Comparison of ENCODE assay signal across 11 mouse cellular contexts in genomic region chr3:37201122-37201916, GRCm38 (mm10). TPM values are rescaled to one million over a fixed set of nuclear protein-coding genes. Genes with fewer than 3 reads are reported as not detected.
DNase-seq lines count a peak whose midpoint lies in the region; ATAC-seq and TF ChIP-seq lines count a peak whose summit lies in the region.
"Had no signal": no experiment of that assay in that cellular context is flagged by ENCODE, and none has a peak within 500 bp of the region (broad histone marks: within the 10 kb centered on the region; RNA-seq: fewer than 3 reads in every experiment).

No protein-coding gene starts in this region.

- ATAC-seq in hindbrain, embryonic 13.5 days (ENCODE audit: low FRiP score): no peak
- no peak for ATAC-seq in hindbrain, embryonic 12.5 days (ENCODE audit: low FRiP score)
- peak; percentile 71 for ATAC-seq in G1E (ENCODE audit: extremely low read depth, insufficient number of reproducible peaks, low FRiP score, poor library complexity, severe bottlenecking)
- ATAC-seq in liver, embryonic 14.5 days (ENCODE audit: insufficient read depth): peak; percentile 53; the same call in 1 of the 2 replicates
- no peak for ATAC-seq in megakaryocyte-erythroid progenitor cell, adult 5-6 weeks (replicated peaks; ENCODE audit: low FRiP score, low TSS enrichment, poor library complexity, severe bottlenecking)
- ATAC-seq: Patski had no signal

- H3K27ac ChIP-seq in hindbrain, embryonic 13.5 days: no peak overlapping the region
- no peak overlapping the region for H3K27ac ChIP-seq in hindbrain, embryonic 12.5 days
- H3K27ac ChIP-seq in liver, embryonic 14.5 days: no peak overlapping the region

- no peak for DNase-seq in G1E (ENCODE audit: low spot score)
- DNase-seq in embryo, embryonic 9.5 days (ENCODE audit: extremely low spot score): peak; percentile 19
- no peak for DNase-seq in liver, embryonic 14.5 days (ENCODE audit: low read depth in 3 of 3, low spot score in 3 of 3)
- DNase-seq in spleen, adult 12 weeks (ENCODE audit: low spot score): no peak
- no peak for DNase-seq in spleen, postnatal 10 days (ENCODE audit: low spot score in 2 of 2)
- DNase-seq: heart, postnatal 36 days; layer of hippocampus, postnatal 36 days had no signal

- no peaks in the 10 kb centered on the region for H3K36me3 ChIP-seq in hindbrain, embryonic 13.5 days
- H3K36me3 ChIP-seq in hindbrain, embryonic 12.5 days: no peaks in the 10 kb centered on the region
- no peaks in the 10 kb centered on the region for H3K36me3 ChIP-seq in G1E (replicated peaks)
- H3K36me3 ChIP-seq in liver, embryonic 14.5 days (replicated peaks; ENCODE audit: control insufficient read depth, insufficient read depth, low read depth): no peaks in the 10 kb centered on the region

- no peak for TF ChIP-seq CTCF in G1E (IDR thresholded peaks at IDR 0.05; ENCODE audit: low read depth, low read length)
- no peak for TF ChIP-seq CTCF in liver, embryonic 14.5 days (IDR thresholded peaks at IDR 0.05; ENCODE audit: low read depth)

- 60% methylated on average over 6 of the region's 6 CpGs for WGBS in hindbrain, embryonic 13.5 days
- WGBS in hindbrain, embryonic 12.5 days: 56% methylated on average over 6 of the region's 6 CpGs
- 36% methylated on average over 6 of the region's 6 CpGs for WGBS in liver, embryonic 14.5 days (ENCODE audit: insufficient replicate concordance)

- no peak overlapping the region for H3K4me2 ChIP-seq in hindbrain, embryonic 13.5 days
- no peak overlapping the region for H3K4me2 ChIP-seq in hindbrain, embryonic 12.5 days (replicated peaks)
- no peak overlapping the region; the same call in 1 of the 2 replicates for H3K4me2 ChIP-seq in liver, embryonic 14.5 days (ENCODE audit: low read depth)

- H3K4me1 ChIP-seq in hindbrain, embryonic 13.5 days (replicated peaks): peaks cover 19% of the 10 kb centered on the region
- H3K4me1 ChIP-seq in hindbrain, embryonic 12.5 days: peaks cover 8% of the 10 kb centered on the region
- H3K4me1 ChIP-seq in G1E (ENCODE audit: insufficient read depth, low read depth, low read length): peaks cover 21% of the 10 kb centered on the region
- H3K4me1 ChIP-seq in liver, embryonic 14.5 days (replicated peaks; ENCODE audit: control insufficient read depth in 2 of 2, insufficient read depth in 2 of 2, low read length in 1 of 2): peaks cover 0 to 7% of the 10 kb centered on the region in 2 experiments; a peak in 2 of 4 replicates

- no peak for TF ChIP-seq EP300 in liver, embryonic 14.5 days (IDR thresholded peaks at IDR 0.05; ENCODE audit: low read depth)

- H3K9ac ChIP-seq in hindbrain, embryonic 13.5 days: peak overlapping the region; percentile 13
- no peak overlapping the region for H3K9ac ChIP-seq in hindbrain, embryonic 12.5 days
- no peak overlapping the region for H3K9ac ChIP-seq in liver, embryonic 14.5 days (replicated peaks)

- no peaks in the 10 kb centered on the region for H3K27me3 ChIP-seq in hindbrain, embryonic 13.5 days
- H3K27me3 ChIP-seq in hindbrain, embryonic 12.5 days: no peaks in the 10 kb centered on the region; the same call in 1 of the 2 replicates
- peaks cover 8% of the 10 kb centered on the region for H3K27me3 ChIP-seq in G1E (ENCODE audit: insufficient read depth, low read length)
- no peaks in the 10 kb centered on the region for H3K27me3 ChIP-seq in liver, embryonic 14.5 days (ENCODE audit: control insufficient read depth, insufficient read depth, low read length)

- no peaks in the 10 kb centered on the region for H3K9me3 ChIP-seq in hindbrain, embryonic 13.5 days
- no peaks in the 10 kb centered on the region for H3K9me3 ChIP-seq in hindbrain, embryonic 12.5 days (replicated peaks)
- no peaks in the 10 kb centered on the region for H3K9me3 ChIP-seq in G1E (replicated peaks)
- no peaks in the 10 kb centered on the region for H3K9me3 ChIP-seq in liver, embryonic 14.5 days (ENCODE audit: control insufficient read depth, low read length)

- H3K4me3 ChIP-seq in hindbrain, embryonic 13.5 days: no peak overlapping the region
- no peak overlapping the region for H3K4me3 ChIP-seq in hindbrain, embryonic 12.5 days
- H3K4me3 ChIP-seq in G1E (ENCODE audit: low read depth, low read length): no peak overlapping the region; the same call in 1 of the 2 replicates
- no peak overlapping the region for H3K4me3 ChIP-seq in liver, embryonic 14.5 days (ENCODE audit: insufficient read depth in 1 of 2, low read depth in 2 of 2, low read length in 2 of 2)

RNA-seq across cellular contexts. Expression of gene Il21, which starts 31.1 kb away (rescaled TPM):
- not detected in 2 replicates for polyA plus RNA-seq in hindbrain, embryonic 13.5 days (2015; fragmentation: Nextera tagmentation; extraction: Ambion mirVana)
- polyA plus RNA-seq in hindbrain, embryonic 12.5 days (2016; fragmentation: Nextera tagmentation; extraction: Ambion mirVana): not detected in 2 replicates
- total RNA-seq in G1E (2014; fragmentation: Nextera tagmentation) (not detected in 2 replicates), G1E (2017) (0.22 and 0.23 TPM in 2 replicates)
- not detected in 2 replicates for polyA plus RNA-seq in G1E (2012)
- polyA plus RNA-seq in liver, embryonic 14.5 days (2012; rRNA removed): not detected in 2 replicates
- not detected in 2 replicates for polyA plus RNA-seq in liver, embryonic 14.5 days (2014; fragmentation: Nextera tagmentation; extraction: Ambion mirVana)
- total RNA-seq in megakaryocyte-erythroid progenitor cell, adult 5-6 weeks (2014; fragmentation: Nextera tagmentation): not detected in 2 replicates
- total RNA-seq in megakaryocyte-erythroid progenitor cell, adult 5-6 weeks (2017): not detected in 2 replicates
- total RNA-seq: heart, postnatal 36 days; layer of hippocampus, postnatal 36 days had no signal
- polyA plus RNA-seq: Patski had no signal

Comparison
In these comparisons a context has a peak if more than half of its experiments do, and no peak if none do; other contexts are left out.
1. ATAC-seq: peak in G1E (single experiment) and liver, embryonic 14.5 days (single experiment); none in hindbrain, embryonic 13.5 days (single experiment), hindbrain, embryonic 12.5 days (single experiment) and megakaryocyte-erythroid progenitor cell, adult 5-6 weeks (single experiment).